Mouse (Mus musculus): ENCODE results near the gene Fbxo46. TPM values are rescaled to one million over a fixed set of nuclear protein-coding genes. Genes with fewer than 3 reads are reported as not detected.

The Fbxo46 gene
- total RNA-seq, 2 experiments from 2014 or later = 2.3 to 3.0 TPM

GRCm38 (mm10) chr7:19094826-19095750 is 24.6 kb upstream of the Fbxo46 start:
- no peak; the same call in 1 of the 2 replicates for TF ChIP-seq CTCF (IDR thresholded peaks at IDR 0.05)
- peak; percentile 81 for DNase-seq

GRCm38 (mm10) chr7:19095751-19096110 is 23.9 kb upstream of the Fbxo46 start:
- intact Hi-C loops (cut with DNase I) = no loop called here
- peak; percentile 79 for DNase-seq
- TF ChIP-seq CTCF (IDR thresholded peaks at IDR 0.05) = no peak
- Histone ChIP-seq H3K4me3 (peak overlapping the region; percentile 90), H3K27ac (peak overlapping the region; percentile 94)

More at GRCm38 (mm10) chr7:19094826-19095750, 24.6 kb upstream of the Fbxo46 start:
- intact Hi-C loops (cut with DNase I) = loop anchor here (5.0 kb wide), 1 partner anchor 88 kb away; no protein-coding TSS in a partner anchor
- Histone ChIP-seq H3K4me3 (peak overlapping the region; percentile 90), H3K27ac (peak overlapping the region; percentile 94)

GRCm38 (mm10) chr7:19096421-19096976 is 23.2 kb upstream of the Fbxo46 start:
- Histone ChIP-seq H3K4me3 (peak overlapping the region; percentile 90), H3K27ac (peak overlapping the region; percentile 94; the same call in 1 of the 2 replicates)
- DNase-seq = no peak
- no peak for TF ChIP-seq CTCF (IDR thresholded peaks at IDR 0.05)
- intact Hi-C loops (cut with DNase I) = no loop called here

GRCm38 (mm10) chr7:19097217-19097616 is 22.4 kb upstream of the Fbxo46 start:
- no peak for DNase-seq
- intact Hi-C loops (cut with DNase I) = no loop called here
- no peak overlapping the region for H3K27ac ChIP-seq
- no peak for TF ChIP-seq CTCF (IDR thresholded peaks at IDR 0.05)
- H3K4me3 ChIP-seq = no peak overlapping the region

GRCm38 (mm10) chr7:19097863-19098262 is 21.8 kb upstream of the Fbxo46 start:
- intact Hi-C loops (cut with DNase I) = no loop called here
- H3K4me3 ChIP-seq = no peak overlapping the region
- H3K27ac ChIP-seq = no peak overlapping the region
- peak; percentile 43 for DNase-seq
- TF ChIP-seq CTCF (IDR thresholded peaks at IDR 0.05) = no peak

GRCm38 (mm10) chr7:19098811-19099210 is 20.8 kb upstream of the Fbxo46 start:
- peak; percentile 6 for DNase-seq
- intact Hi-C loops (cut with DNase I) = no loop called here

GRCm38 (mm10) chr7:19100290-19100689 is 19.4 kb upstream of the Fbxo46 start:
- no peak overlapping the region for H3K27ac ChIP-seq
- intact Hi-C loops (cut with DNase I) = no loop called here
- no peak for TF ChIP-seq CTCF (IDR thresholded peaks at IDR 0.05)

More at GRCm38 (mm10) chr7:19098811-19099210, 20.8 kb upstream of the Fbxo46 start:
- Histone ChIP-seq H3K27ac (no peak overlapping the region), H3K4me3 (no peak overlapping the region)
- no peak for TF ChIP-seq CTCF (IDR thresholded peaks at IDR 0.05)

GRCm38 (mm10) chr7:19103741-19104140 is 15.9 kb upstream of the Fbxo46 start:
- no peak for TF ChIP-seq CTCF (IDR thresholded peaks at IDR 0.05)
- H3K27ac ChIP-seq = no peak overlapping the region
- H3K4me3 ChIP-seq = no peak overlapping the region
- no peak for DNase-seq
- intact Hi-C loops (cut with DNase I) = no loop called here

More at GRCm38 (mm10) chr7:19100290-19100689, 19.4 kb upstream of the Fbxo46 start:
- no peak for DNase-seq
- H3K4me3 ChIP-seq = no peak overlapping the region

GRCm38 (mm10) chr7:19104486-19104885 is 15.2 kb upstream of the Fbxo46 start:
- TF ChIP-seq CTCF (IDR thresholded peaks at IDR 0.05) = no peak
- intact Hi-C loops (cut with DNase I) = no loop called here
- DNase-seq = no peak
- Histone ChIP-seq H3K27ac (no peak overlapping the region), H3K4me3 (no peak overlapping the region)

GRCm38 (mm10) chr7:19107436-19107835 is 12.2 kb upstream of the Fbxo46 start:
- TF ChIP-seq CTCF (IDR thresholded peaks at IDR 0.05) = no peak
- H3K4me3 ChIP-seq = no peak overlapping the region
- no peak for DNase-seq
- H3K27ac ChIP-seq = no peak overlapping the region
- intact Hi-C loops (cut with DNase I) = loop anchor here (5.0 kb wide), 1 partner anchor 40 kb away; no protein-coding TSS in a partner anchor

- no peak overlapping the region for H3K4me3 ChIP-seq
- no peak for TF ChIP-seq CTCF (IDR thresholded peaks at IDR 0.05)
- intact Hi-C loops (cut with DNase I) = loop anchor here (5.0 kb wide), 1 partner anchor 42 kb away; no protein-coding TSS in a partner anchor
- no peak for DNase-seq
- no peak overlapping the region for H3K27ac ChIP-seq
Measured at GRCm38 (mm10) chr7:19109565-19109964, 10.1 kb upstream of the Fbxo46 start.

GRCm38 (mm10) chr7:19118028-19118771 is 1.5 kb upstream of the Fbxo46 start, which contains the start of gene Gm4969:
Gm4969 (minus strand) TSS chr7:19118368.
- H3K27ac ChIP-seq = peak within 1 kb of the TSS; percentile 56
- intact Hi-C loops (cut with DNase I) = no loop called here
- H3K4me3 ChIP-seq = peak within 1 kb of the TSS; percentile 57
- peak; percentile 66 for DNase-seq
- TF ChIP-seq CTCF (IDR thresholded peaks at IDR 0.05) = peak; percentile 30; the same call in 1 of the 2 replicates
